Mouse (Mus musculus): ENCODE measurements around the gene Srd5a1.
"Not testable (repeated sequence)": the region's sequence is repeated elsewhere in the genome, so short reads cannot be mapped to it uniquely, and the experiment has no call there.

Gene Srd5a1

DNA sequence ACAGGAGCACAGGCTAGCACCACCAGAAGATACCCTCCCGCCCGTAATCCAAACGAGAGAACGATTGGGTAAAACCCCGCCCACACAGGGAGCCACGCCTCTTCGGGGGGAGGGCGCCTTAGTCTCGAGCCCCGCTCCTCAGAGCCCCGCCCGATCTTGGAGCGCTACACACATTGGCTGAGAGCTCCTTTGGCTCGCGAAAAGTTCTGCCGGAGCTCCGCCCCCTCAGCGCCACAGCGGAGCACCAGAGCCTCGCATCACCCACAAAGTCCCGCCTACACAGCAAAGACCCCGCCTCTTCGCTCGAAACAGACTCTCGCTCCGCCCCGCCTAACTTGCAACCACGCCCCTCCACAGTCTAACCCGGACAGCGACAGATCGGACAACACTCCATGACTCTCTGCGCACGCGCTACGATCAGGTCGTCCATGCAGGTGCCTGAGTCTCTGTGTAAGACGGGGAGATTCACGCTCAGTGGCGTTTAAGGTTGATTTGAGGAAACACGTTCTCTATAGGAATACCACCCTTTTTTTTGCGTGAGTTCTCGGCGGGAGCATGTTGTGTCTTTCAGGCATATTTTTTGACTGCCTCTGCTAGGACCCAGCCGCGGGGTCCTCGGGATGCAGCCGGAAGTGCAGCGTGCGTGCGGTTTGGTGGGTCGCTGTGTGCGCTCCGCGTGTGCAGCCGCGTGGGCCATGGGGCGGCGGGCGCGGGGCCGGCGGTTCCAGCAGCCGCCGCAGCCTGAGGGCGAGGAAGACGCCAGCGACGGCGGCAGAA lies at the start of gene Srd5a1:
Gene Srd5a1, minus strand, starts transcription at position 45 of the 777 bp plus-strand sequence.
- DNase-seq (ENCODE audit: low read depth) = peak; percentile 98

DNA sequence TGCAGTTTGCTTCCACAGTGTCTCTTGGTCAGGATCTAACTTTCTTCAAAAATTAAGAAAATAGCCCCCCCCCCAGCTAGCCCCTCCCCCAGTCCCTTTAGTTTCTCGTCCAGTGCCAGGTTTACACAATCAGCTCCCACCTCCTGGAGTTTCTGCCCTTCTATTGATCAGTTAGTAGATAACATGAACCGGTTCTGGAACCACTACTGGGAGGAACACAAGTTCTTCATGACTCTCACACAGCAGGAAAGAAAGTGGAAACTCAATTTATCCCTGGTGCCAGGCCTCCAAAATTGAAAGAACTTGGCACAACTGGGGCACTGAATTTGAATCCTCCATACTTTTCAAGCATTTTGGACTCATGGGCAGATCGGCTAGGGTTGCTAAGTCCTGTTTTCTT lies 43.3 kb upstream of the Srd5a1 start:
- no peak for DNase-seq (ENCODE audit: low read depth)

DNA sequence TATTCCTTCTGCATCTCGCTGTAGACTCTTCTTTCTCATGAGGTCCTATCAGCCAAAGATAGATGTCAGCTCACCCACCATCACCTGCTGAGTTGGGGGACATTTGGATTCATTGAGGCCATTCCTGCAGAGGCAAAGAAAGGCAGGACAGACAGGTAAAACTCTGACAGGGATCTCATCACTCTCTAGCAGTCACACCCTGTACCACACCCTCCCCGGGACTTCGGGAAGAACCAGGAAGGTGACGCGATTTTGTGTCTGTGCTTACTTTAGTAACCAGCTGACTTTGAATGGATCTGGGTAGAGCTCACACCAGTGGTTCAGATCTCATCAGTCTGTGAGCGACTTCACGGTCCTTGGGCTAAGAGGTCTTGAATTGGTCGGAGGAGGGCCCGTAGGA lies 35.2 kb upstream of the Srd5a1 start:
- no peak for DNase-seq (ENCODE audit: low read depth)

DNA sequence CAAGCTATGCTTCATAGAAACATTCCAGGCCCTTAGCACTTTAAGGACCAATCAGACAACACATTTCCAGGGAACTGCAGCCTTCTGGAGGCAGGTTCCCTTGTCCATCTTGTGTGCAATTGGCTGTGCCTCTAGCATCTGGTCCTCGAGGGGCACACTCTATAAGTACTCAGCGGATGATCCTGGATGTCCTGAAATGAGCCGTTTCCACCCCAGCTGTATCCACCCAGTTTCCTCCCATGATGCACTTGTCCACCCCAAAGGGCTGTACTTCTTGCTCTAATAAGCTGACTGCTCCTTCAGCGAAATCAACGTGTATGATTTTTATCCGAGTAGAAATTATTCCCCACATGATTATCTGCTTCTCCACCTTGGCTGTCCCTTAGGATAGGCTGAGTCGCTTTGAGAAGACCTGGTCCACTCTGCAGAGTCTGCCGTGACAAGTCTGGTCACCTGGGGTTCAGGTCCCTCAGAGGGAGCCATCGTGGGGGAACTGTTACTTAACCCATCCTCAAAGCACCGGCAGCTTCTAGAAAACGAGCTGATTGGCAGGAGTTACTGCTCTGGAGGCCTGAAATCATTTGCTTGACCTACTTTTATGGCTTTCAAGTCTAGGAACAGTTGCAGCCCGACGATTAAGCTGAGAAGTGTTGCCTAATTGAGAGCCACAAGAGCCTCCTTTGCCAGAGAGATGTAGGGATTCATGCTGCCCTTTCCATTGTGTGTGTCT lies 34.6 kb upstream of the Srd5a1 start:
- no peak for DNase-seq (ENCODE audit: low read depth)

DNA sequence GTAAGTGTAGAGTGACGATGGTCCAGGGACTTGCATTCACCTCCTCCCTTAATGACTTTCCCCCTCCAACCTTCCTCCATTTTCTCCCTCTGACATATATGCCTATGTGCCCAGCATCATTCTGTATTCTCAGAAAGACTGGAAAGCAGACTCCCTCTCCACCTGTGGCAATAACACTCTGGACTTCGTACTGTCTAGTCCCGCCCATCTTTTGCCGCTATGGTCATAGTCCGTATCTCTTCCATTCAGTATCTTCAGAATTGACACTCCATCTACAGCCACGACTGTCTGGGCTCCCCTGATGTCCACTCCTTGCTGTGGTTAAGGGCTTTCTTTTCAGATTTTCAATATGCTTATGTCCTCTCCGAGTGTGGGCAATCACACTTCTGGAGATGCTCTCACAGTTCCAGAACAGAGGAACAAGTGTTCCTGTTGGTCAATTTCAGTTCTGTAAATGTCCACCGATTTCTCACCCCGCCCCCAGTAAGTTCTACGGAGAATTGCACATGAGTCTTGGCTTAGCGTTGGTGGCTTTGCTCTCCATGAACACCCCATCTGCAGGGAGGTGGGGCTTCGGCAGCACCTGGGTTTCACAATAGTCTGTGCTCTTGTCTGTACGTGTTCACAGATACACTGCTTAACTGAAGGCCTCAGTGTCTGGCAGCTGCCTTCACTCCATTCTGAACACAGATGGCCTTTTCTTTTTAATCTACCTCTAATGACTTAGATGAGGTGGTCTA lies 33.4 kb upstream of the Srd5a1 start:
- DNase-seq (ENCODE audit: low read depth) = no peak

DNA sequence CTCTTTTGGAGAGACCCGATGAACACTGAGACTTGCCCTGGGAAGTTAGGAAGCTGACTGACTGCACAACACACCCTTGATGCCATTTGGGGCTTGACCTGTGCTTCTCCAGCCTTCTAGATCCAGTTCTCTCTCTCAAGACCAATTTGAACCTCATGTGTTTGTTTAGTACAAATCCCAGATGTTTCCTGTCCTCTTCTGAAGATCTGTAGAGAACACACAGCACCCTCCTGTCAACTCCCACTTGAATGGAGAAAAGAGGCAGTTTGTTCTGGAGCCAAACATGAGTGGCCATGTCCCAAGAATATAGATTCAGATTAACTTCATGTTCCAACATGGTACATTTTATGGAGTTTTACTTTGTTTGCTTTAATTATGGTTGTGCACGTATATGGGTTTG lies 32.7 kb upstream of the Srd5a1 start:
- DNase-seq (ENCODE audit: low read depth) = no peak

DNA sequence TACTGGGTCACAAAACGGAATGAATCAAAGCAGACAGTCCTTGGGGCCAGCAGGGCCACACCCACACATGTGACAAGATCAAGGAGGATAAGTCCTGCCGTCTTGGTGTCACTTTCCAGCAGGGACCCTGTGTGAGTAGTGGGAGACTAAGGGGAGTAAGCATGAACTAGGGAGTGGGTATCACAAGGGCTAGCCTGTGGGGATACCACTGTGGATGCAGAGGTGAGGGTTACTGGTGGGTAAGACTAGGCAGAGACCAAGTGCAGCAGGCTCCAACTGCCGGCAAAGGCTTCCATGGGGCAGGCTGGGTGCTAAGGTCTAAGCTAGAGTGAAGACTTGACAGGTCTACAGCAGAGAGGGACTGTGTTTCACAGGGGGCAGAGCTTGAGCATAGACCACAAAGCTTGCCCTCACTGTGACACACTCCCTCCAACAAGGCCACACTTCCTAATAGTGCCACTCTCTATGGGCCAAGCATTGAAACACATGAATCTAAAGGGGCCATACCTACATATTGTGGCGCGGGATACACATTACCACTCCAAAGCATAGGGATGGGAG lies 31.5 kb upstream of the Srd5a1 start:
- DNase-seq (ENCODE audit: low read depth) = no peak

DNA sequence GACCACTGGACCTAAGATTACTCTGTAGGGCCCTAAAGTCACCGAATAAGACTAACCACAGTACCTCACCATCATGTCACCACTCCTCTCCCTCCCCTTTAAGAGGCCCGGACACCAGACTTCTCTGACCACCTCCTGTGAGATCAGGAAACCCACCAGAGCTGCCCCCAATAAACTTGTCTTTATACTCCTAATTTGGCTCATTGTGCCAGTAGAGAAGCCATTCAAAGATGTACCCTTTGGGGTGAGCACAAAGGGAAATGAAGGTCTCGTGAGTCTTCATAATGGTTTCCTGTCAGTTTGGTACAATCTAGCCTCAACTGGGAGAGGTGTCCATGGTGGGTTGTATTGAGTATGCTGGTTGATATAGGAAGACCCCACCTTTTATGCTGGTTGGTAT lies 29.8 kb upstream of the Srd5a1 start:
- DNase-seq (ENCODE audit: low read depth) = no peak

DNA sequence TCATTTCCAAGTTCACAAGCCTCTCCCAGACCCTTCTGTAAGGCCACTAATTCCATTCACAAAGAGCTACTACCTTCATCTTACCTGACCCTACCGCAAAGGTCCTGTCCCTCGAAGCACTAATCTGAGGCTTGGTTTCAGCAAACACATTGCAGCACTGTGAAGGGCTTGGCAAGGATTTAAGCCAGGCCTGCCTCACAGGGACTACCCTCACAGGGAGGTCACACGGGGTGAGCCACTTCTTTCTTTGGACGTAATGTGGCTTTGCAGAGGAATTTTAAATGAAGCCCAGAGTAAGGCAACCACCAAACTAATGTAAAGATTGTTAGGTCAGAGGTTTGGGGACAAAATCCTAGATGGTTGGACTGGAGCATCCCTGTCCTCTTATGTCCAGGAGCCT lies 29.3 kb upstream of the Srd5a1 start:
- DNase-seq (ENCODE audit: low read depth) = no peak

DNA sequence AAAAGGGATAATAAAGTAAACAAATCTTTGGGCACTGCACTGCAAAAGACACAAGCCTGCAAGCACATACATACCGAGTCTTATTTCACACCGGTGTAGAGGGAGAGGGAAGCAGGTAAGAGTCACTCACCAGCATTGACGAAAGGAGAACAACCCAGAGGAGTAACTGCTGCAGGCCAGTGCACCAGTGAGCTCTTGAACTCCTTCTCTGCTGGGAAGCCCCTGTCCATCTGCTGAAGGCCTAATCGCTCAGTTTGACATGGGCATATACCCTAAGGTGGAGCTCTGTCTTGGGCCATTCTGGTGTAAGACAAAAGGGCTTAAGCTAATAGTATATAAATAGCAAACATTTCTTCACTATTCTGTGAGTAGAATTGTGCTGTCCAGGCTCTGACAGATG lies 28.9 kb upstream of the Srd5a1 start:
- DNase-seq (ENCODE audit: low read depth) = no peak

DNA sequence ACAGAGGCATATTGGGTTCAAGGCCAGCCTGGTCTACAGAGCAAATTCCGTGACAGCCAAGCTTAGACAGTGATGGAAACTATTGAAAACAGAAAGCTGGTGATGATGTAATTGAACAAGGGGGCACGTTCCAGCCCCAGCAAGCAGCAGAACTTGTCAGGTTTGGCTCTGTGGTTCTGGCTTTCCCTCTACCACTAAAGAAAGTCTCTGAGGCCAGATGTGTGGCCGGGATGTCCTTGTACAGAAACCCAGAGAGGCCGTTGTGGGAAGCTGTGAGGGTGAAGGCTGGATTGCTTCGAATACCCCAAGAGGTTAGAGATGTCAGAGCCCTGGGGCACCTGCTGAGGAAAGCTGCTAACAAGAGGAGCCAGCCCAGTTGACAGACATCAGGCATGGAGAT lies 28.0 kb upstream of the Srd5a1 start:
- no peak for DNase-seq (ENCODE audit: low read depth)

DNA sequence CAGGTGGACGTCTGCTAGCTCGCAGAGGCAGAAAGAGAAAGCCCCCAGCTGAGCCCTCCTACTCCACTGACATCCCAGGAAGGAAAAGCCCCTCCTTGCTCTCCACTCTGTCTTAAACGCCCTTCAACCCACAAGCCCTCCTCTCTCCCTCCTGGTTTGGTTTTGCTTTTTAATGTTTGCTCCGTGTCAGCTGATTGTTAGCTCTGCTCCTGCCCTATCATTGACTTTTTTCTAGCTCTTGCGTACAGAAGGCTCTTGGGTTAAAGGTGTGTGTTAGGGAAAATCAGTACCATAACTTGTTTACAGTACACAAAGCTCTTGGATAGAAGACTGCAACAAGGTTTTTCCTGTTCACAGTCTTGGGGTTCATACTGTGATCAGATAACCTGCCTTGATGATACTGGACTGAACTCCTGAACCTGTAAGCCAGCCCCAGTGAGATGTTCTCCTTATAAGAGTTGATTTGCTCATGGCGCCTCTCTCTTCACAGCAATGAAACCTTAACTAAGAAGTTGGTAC lies 26.9 kb upstream of the Srd5a1 start:
- no peak for DNase-seq (ENCODE audit: low read depth)

DNA sequence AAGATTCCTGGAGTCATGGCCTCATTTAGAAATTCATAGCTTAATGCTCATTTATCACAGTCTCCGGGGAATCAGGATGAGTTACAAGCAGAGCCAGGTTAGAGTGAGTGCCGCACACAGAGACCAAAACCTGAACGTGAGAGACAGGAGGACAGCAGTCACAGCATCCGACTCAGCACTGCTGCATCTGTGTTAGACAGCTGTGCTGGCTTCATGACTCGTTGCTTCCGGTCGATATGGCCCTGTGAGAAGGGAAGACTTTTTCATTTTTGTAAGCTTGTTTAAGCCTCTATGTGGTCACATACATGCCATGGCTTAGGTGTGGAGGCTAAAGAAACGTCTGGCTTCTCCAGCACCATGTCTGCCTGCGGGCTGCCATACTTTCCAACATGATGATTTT lies 26.4 kb upstream of the Srd5a1 start:
- no peak for DNase-seq (ENCODE audit: low read depth)

DNA sequence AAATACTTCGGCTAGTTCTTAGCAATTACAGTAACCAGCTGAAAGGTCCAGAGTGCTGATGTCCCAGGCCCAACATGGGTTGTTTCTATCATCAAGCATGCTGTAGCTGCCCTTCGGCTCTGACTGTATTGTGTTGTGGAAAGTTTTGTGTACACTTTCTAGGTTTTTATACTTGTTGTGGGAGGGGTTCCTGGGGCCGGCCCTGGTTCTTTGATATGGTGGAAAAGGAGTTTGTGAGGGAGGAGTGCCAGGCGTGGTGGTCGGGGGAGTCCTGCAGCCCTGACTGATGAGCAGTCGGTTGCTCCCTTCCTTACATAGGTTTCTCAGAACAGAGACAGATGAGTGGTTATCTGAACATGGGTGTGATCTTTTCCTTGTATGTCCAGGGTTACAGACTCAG lies 25.6 kb upstream of the Srd5a1 start:
- no peak for DNase-seq (ENCODE audit: low read depth)

DNA sequence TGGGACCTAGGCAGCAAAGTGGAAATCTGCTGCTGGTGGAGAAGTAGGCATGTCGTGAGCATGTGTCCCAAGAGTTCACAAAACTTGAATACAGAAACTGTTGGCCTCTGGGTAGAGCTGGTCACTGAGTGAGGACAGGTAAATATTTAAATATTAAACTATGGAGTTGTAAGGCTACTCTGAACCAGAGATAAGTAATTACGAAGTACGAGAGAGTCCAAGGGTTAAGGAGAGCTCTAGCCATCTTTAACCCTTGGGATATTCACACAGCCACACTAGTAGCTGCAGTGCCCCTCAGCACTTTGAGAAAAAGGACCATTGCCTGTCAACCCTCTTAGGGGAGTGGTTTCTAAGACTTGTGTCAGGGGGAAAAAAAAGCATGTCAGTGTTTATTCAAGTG lies 25.1 kb upstream of the Srd5a1 start:
- DNase-seq (ENCODE audit: low read depth) = no peak

DNA sequence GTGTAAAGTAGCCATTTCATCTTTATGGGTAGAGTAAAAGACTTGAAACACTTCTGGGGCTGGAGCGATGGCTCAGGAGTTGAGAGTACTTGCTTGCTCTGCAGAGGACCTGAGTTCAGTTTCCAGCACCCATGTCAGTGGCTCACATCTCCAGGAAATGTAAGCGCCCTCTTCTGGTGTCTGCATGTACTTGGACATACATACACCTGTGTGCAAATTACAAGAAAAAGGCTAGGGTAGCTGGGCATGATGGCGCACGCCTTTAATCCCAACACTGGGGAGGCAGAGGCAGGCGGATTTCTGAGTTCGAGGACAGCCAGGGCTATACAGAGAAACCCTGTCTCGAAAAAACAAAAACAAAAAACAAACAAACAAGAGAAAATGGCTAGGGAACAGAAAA lies 24.6 kb upstream of the Srd5a1 start:
- DNase-seq (ENCODE audit: low read depth) = not testable (repeated sequence)

DNA sequence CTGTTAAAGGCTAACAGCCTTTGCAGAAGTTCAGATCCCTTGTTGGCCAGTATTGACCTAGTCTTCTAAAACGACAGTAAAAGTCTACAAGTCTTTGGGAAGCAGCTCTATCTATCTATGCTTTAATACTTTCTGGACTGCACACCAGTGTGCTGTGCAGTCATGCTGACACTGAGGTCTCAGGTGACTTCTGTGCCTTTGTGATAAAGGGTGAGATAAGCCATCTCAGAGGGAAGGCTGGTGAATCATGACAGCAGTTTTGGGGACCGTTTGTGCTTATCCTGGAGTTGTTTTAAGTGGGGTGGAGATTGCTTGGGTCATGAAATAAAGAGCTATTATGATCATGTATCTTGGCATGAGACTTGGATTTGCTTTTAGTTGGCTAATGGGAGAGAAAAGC lies 22.7 kb upstream of the Srd5a1 start:
- DNase-seq (ENCODE audit: low read depth) = no peak

DNA sequence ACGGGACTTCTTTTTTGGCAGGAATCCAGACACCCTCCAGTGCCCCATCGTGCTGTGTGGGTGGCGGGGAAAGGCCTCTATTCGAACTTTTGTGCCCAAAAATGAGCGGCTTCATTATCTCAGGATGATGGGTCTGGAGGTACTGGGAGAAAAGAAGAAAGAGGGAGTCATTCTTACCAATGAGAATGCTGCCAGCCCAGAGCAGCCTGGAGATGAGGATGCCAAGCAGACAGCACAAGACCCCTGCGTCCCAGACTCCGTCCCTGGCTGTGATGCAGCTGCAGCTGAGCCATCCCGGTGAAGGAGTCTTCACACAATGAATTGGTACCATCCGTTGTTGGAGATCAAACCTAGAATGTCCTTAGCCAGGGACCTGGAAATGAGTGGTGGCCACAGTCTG lies 22.3 kb upstream of the Srd5a1 start:
- DNase-seq (ENCODE audit: low read depth) = no peak

DNA sequence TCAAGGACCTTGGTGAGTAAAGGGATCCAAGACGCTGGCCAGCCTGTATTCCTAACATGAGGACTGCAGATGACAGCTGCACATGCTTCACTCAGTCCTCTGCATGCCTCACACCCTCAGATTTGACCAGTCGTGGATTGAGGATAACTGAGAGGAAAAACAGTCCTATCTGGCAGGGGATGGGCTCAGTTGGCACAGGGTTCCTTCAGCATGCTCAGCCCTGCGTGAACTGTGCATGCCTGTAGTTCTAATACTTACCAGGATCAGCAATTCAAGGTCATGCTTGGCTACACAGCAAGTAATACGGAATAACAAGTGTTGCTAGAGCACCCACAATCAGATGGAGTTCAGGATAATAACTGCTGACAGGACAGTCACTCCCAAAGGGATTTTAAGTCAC lies 20.4 kb upstream of the Srd5a1 start:
- DNase-seq (ENCODE audit: low read depth) = no peak

DNA sequence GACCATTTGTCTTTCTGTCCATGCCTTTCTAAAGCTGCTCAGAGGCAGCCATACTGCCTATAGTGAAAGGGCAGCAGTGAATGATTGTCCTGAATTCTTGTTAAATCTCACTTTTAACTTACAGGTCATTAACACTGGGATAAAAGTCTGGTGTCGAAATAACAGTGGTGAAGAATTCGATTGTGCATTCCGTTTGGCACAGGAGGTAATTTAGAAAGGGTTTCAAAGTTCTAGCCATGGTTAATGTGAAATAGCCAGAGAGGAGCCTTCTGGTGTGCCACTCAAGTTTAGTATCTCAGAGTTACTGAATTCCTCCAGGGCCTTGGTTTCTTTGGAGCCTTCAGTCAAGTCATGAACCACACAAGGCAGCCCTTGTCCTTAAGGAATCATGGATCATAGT lies 19.9 kb upstream of the Srd5a1 start:
- no peak for DNase-seq (ENCODE audit: low read depth)

DNA sequence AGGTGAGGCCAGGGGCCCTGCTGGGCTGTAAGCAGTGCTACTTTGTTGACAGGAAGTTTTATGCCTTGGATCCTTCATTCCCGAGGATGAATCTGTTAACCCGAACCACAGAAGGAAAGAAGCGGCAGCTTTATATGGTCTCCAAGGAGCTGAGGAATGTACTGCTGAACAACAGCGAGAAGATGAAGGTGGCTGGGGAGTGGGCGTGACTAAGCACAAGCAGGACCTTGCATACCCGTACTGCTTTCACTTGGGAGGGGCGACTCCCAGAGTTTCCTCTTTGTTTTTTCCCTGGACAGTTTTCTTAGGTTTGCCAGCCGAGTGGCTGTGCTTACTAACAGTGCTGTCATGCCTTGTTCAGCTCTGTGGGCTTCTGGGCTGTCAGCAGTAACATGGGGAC lies 19.3 kb upstream of the Srd5a1 start:
- DNase-seq (ENCODE audit: low read depth) = no peak

DNA sequence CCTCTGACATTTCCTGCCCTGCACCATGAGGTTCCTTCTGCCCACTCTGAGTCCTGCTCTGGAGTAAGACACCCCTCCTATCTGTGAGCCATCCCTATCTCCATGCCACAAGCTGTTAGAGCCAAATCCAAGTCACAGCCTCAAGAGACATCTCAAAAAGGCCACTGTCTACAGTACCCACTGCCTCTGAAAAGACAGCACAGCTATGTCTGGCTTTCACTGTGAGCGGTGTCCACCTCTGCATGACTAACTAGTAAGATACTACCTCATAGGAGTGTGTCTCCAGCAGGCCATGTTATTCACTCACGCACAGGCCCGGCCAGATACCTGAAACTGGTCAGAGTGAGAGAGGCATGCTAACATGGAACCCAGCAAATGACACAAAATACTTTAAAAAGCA lies 16.7 kb upstream of the Srd5a1 start:
- DNase-seq (ENCODE audit: low read depth) = no peak

DNA sequence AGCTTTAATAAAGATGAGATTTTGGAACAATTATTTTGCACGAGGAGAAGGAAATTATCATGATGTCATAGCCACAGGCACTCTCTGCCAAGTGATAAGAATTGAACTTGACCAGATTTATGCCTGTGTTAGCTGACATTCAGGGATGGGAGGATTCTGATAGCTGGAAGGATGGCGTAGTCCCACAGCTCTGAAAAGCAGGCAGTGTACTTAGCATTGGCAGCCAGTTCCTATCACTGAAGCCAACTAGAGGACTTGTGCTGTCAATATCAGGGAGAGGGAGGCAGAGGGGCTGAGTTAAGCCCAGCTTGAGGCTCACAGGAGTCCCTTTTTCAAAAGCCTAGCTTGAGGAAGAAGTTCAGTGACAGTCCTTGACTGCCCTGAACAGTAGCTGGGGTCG lies 13.3 kb upstream of the Srd5a1 start:
- DNase-seq (ENCODE audit: low read depth) = no peak

Data from c-Kit-positive CD71-positive TER-119-negative erythroid progenitor cells, embryonic 14.5 days (primary cell).